Mouse (Mus musculus) cortical plate, adult 2 months (tissue): ENCODE data around the gene Erlin1.

Experiments used
- CTCF ChIP-seq: fragments of 200-500 bp; IDR thresholded peaks from 2 replicates; pipeline ENCODE4 v1.5.1; 2011; ENCODE audit warnings: mild to moderate bottlenecking, control low read depth, low read length; ENCODE audit not compliant: insufficient read depth; ENCODE audit errors: extremely low read depth
- POLR2A ChIP-seq: fragments of 200-500 bp; IDR thresholded peaks from 2 replicates; pipeline ENCODE4 v1.6.1; 2011; ENCODE audit warnings: mild to moderate bottlenecking, low read length, control low read depth; ENCODE audit not compliant: insufficient read depth; ENCODE audit errors: extremely low read depth

DNA sequence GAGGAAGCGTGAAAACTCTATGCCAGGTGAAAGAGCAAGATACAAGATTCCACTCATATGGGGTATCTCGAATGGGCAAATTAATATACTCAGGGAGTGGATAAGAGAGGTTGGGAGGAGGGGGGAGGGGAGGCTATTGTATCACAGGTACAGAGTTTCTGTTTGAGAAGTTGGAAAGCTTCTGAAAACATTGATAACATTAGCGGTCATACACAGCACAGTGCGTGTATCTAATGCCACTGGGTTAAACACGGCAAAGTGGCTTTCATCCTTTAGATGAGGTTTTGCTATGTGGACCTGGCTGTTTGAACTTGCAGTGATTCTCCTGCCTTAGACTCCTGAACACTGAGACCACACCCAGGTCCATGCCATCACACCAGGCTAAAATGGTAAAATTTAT, 39.6 kb downstream of the Erlin1 start:
- TF ChIP-seq CTCF (no peak), POLR2A (no peak)
